Mouse (Mus musculus): ENCODE data around the gene Gtf2f1.

The Gtf2f1 gene

DNA sequence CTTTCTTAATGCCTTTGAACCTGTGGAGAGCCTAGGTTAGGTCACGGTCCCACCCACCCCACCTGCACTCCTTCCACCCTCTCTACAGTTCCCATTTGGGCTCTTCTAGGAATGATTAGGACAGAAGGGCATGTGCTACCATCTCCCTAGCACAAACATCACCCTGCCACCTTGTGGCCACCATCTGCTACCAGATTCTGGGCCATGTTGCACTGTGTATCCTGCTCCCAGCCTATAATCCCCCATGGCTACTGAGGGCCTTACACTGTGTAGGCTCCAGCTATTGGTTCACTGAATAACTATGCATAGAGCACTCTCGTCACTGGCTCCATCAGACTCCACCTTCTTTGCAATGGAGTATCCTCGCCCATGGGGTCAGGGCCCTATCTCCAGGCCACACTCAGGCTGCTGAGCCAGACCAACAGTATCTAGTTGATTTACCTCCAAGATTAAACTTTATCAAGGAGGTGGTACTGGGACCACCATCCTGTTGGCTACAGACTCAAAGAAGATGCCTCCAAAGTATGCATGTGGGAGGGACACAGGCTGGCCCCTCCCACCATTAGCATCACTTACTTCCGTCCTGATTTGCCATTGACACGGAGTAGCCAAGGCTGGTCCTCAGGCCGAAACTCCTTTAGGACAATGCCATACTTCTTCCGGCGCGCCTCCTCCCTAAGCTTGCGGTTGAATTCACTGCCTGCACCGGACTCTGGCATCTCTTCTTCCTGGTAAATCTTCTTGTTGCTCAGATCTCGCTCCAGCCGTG is 3.8 kb downstream of the Gtf2f1 start:
- DNase-seq (ENCODE audit: low read depth, low spot score) = peak; percentile 65

GRCm38 (mm10) chr17:57003994-57004393 is 7.1 kb downstream of the Gtf2f1 start:
- DNase-seq (ENCODE audit: low read depth, low spot score) = no peak

DNA sequence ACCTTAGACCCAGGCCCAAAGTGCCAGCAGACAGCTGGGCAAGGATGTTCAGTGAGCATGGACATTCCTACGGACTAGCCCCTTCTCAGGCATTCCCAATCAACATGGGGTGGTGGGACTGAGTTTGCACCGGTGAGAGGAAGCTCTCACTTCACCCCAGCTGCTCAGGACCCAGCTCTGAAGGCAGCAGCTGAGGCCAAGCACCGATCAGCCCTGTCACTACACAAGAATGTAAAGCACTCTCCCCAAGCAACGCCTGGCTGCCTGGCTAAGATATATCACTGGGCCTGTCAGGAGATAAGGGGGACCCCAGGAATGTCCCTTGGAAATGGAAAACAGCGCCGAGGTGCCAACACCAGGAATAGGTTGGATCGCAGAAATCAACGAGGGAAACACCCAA is 9.9 kb downstream of the Gtf2f1 start:
- DNase-seq (ENCODE audit: low read depth, low spot score) = peak; percentile 56

- DNase-seq (ENCODE audit: low read depth, low spot score) = no peak
Observed at GRCm38 (mm10) chr17:56999968-57000609, 11.0 kb downstream of the Gtf2f1 start, which contains the start of gene Pspn. TSS of gene Pspn (minus strand) at chr17:57000018.

- DNase-seq (ENCODE audit: low read depth, low spot score) = no peak
Observed at GRCm38 (mm10) chr17:56999414-56999813, 11.7 kb downstream of the Gtf2f1 start.

DNA sequence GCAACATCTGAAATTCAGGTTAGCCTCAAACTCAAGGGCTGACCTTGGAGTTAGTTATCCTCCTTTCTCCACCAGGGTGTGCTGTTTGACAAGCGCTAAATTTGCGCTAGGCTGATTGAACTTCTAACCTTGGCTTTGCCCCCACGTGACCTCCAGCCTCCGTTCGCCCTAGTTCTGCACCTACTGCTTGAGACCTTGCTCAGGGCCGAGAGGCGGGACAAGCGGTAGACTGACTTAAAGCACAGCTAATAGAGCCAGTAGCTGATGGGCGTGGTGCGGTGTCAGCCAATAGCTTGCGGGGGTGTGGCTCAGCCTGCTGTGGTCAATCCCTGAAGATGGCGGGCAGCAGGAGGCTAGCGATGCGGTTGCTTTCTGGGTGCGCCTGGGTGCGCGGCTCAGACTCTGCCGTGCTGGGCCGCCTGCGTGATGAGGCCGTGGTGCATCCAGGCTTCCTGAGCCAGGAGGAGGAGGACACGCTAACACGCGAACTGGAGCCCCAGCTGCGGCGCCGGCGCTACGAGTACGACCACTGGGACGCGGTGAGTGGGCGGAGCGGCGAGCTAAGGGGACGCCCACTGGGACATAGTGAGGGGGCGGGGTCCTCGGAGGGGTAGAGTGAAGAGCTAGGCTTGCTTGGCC is 13.9 kb downstream of the Gtf2f1 start, which contains the start of gene Alkbh7:
Alkbh7 (plus strand) TSS at position 311 of the 639 bp plus-strand sequence.
- peak; percentile 100 for DNase-seq (ENCODE audit: low read depth, low spot score)

- no peak for DNase-seq (ENCODE audit: low read depth, low spot score)
Observed at GRCm38 (mm10) chr17:56996506-56996905, 14.6 kb downstream of the Gtf2f1 start.

- DNase-seq (ENCODE audit: low read depth, low spot score) = no peak
Observed at GRCm38 (mm10) chr17:56995046-56995445, 16.0 kb downstream of the Gtf2f1 start.

- DNase-seq (ENCODE audit: low read depth, low spot score) = no peak
Observed at GRCm38 (mm10) chr17:56990966-56991365, 20.1 kb downstream of the Gtf2f1 start.

GRCm38 (mm10) chr17:56990115-56990746 is 20.9 kb downstream of the Gtf2f1 start, which contains the start of gene Clpp:
TSS of gene Clpp (plus strand) at chr17:56990305.
- DNase-seq (ENCODE audit: low read depth, low spot score) = peak; percentile 99

DNA sequence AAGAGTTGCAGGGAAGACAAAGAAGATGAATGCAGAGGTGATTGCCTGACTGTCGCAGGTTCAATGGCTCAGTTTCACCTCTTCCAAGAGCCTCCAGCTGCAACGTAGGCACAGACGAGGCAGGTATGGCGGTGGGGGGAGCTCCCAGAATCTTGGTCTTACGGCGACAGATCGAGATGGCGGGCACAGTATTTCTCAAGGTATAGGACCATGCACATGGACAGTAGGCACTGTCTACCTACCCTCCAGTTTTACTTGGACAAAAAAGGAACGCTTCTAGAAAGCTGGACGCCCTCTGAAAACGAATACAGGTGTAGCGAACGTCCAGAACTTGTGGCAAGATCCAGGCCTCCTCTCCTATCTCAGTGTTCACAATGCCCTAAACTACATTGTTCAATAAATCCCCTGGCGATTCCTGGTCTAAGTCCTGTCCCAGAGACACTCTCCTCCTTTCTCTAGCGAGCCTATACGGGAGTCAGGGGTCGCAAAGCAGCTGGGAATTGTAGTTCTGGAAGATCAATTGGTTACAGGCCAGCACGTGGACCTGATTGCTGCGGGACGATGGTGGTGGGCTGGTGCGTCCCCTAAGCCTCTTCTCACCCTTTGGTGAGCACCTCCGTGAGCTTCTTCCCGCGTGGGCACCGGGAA is 21.5 kb downstream of the Gtf2f1 start:
- DNase-seq (ENCODE audit: low read depth, low spot score) = peak; percentile 22

DNA sequence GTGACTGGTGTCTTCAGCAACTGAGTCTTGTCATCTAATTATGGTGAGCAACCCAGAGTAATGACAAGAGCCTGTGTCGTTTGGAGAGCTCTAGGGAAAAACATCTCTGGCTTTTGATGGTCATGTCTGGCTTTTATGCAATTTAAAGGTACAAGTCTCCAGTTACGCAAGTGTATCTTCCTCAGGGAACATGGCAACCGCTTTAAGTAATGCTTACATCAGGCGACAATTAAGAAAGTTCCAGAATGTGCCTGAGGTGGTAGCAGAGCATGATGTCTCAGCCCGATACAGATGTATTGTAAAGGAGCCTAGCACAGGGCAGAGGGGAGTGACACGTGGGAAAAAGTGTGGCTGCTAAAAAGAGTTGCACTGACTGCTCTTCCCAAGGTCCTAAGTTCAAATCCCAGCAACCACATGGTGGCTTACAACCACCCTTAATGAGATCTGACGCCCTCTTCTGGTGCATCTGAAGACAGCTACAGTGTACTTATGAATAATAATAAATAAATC is 22.1 kb downstream of the Gtf2f1 start:
- DNase-seq (ENCODE audit: low read depth, low spot score) = no peak

DNA sequence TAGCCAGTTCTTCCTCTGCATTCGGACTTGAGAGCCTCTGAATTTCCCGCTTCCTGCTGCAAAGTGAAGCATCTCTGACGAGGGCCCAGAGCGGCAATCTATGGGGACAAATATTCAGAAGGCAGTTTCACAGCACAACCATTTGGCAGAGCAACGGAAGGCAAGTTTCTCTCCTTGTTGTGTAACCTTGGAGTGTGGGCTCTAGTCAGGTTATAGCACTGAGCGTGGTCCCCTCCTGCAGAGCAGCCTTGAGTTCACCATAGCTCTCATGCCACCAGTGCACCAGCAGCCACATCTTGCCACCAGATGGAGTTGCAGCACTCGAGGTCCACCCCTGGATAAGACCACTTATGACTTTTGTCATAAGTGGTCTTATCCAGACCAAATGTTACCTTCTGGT is 22.6 kb downstream of the Gtf2f1 start:
- no peak for DNase-seq (ENCODE audit: low read depth, low spot score)

DNA sequence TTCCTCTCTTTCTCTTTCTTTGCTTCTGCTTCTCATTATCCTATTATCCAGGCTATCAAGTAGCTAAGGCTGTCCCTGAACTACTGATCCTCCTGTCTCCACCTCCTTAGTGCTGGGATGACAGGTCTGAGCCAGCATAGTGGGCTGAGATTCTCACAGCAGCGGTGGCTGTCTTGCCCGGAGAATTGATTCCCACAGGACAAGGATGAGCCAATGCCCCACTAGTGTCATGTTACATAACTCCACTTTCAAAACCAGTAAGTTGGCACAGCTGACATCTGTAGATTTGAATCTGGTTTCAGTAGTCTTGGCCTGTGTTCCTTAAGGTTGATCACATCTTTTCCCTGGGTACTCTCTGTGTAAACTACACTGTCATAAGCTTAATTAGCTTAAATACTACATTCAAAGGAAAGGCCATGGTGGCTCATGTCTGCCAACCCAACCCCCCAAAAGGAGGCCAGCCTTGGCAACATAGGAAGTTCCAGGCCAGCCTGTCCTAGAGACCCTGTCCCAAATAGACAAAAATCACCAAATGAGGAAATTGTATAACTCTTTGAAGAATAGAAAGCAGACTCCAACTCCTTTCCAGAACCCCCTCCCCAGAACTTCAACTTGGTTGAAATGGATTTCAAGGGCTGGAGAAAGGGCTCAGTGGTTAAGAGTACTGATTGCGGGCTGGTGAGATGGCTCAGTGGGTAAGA is 24.8 kb downstream of the Gtf2f1 start:
- peak; percentile 41 for DNase-seq (ENCODE audit: low read depth, low spot score)

DNA sequence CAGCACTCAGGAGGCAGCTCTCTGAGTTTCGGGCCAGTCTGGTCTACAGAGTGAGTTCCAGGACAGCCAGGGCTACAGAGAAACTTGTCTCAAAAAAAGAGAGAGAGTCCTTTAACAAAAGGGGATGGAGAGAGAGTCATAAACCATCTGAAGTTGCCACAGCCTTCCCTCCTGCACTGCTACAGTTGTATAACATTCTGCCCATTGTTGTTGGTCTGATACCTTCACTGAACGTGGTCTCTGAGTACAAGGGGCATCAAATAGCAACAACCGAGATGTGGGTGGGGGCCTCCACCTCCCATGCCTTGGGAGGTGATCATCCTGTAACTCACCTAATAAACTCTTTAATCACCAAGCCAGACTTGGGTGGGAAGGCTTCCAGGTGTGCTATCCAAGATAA is 25.4 kb downstream of the Gtf2f1 start:
- DNase-seq (ENCODE audit: low read depth, low spot score) = no peak

GRCm38 (mm10) chr17:56984886-56985285 is 26.2 kb downstream of the Gtf2f1 start:
- DNase-seq (ENCODE audit: low read depth, low spot score) = no peak

DNA sequence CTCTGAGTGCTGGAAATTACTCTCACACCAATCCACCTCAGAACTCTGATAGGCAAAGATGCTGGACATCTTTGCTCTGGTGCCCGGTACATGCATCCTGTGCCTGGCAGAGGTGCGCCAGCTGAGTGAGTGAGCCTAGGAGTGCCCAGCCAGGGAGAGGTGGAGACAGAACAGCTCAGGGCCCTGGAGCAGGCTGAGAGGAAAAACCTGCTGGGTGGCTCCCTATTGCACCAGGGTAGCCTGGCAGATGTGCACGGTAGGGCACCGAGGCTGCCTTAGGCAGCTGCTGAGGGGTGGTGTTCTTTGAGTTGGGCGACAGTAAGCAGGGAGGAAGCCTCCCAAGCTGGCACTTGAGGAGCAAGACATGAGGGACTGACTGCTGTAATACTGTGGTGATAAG is 29.1 kb downstream of the Gtf2f1 start, which contains the start of gene Acer1:
Acer1 (minus strand) TSS at position 114 of the 400 bp plus-strand sequence.
- DNase-seq (ENCODE audit: low read depth, low spot score) = no peak

- no peak for DNase-seq (ENCODE audit: low read depth, low spot score)
Observed at GRCm38 (mm10) chr17:56981049-56981448, 30.0 kb downstream of the Gtf2f1 start.

- no peak for DNase-seq (ENCODE audit: low read depth, low spot score)
Observed at GRCm38 (mm10) chr17:56979524-56979923, 31.6 kb downstream of the Gtf2f1 start.
